Mouse (Mus musculus): ENCODE measurements around the gene Lgi1. TPM values are rescaled to one million over a fixed set of nuclear protein-coding genes. Genes with fewer than 3 reads are reported as not detected.

Gene Lgi1
- polyA plus RNA-seq, 1 experiment from 2014 or later, result 0.40 TPM

DNA sequence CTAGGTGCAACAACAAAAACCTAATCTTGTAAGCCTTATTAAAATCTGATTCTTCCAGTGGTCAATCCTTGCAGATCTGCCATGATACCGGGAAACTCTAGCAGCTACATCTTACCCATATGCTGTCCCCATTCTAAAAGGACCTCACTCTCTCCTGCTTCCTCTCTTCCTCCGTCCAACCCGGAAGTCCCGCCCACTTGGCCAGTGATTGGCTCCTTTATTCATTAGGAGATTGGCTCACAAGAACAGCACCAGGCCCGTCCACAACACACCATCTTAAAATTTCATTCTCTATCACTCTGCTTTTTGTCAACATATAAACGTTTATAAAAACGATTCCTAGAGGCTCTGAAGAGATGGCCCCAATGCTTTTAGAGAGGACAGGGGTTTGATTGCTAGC is 61.5 kb downstream of the Lgi1 start:
- Histone ChIP-seq H3K27ac (ENCODE audit: low read depth, low read length) (no peak overlapping the region), H3K4me2 (ENCODE audit: low read depth) (no peak overlapping the region), H3K27me3 (ENCODE audit: control insufficient read depth, insufficient read depth, low read length) (no peaks in the 10 kb centered on the region), H3K4me1 (ENCODE audit: control insufficient read depth, insufficient read depth, low read length) (no peaks in the 10 kb centered on the region), H3K9me3 (ENCODE audit: control insufficient read depth, low read length) (no peaks in the 10 kb centered on the region), H3K9ac (ENCODE audit: low read length) (no peak overlapping the region), H3K36me3 (ENCODE audit: control insufficient read depth, insufficient read depth, low read length) (no peaks in the 10 kb centered on the region), H3K4me3 (ENCODE audit: low read depth, low read length) (no peak overlapping the region)
- WGBS, result 90% methylated on average over 7 of the region's 7 CpGs
- ATAC-seq (ENCODE audit: insufficient read depth, low FRiP score, low TSS enrichment) (no peak), DNase-seq (ENCODE audit: low spot score) (no peak)

DNA sequence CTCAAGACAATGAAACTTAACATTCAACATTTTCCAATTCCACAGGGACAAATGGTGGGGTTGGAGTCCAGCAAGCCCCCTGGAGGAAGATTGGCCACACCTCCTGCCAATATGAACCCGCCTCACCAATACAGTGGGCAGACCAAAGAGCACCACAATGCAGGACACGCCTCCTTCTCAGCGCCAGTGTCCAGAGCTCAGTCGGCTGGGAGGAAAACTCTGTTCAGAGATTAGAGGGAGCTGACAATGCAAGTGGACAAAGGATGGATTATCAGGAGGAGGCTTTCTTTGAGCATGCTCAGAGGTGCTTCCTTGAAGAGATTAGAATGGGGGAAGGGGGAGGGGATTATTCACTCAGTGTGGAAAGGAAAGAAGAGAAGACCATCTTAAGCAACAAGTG is 62.7 kb downstream of the Lgi1 start:
- DNase-seq (ENCODE audit: low spot score) (no peak), ATAC-seq (ENCODE audit: insufficient read depth, low FRiP score, low TSS enrichment) (no peak)
- no peak overlapping the region for H3K27ac ChIP-seq (ENCODE audit: low read depth, low read length)
- no peak overlapping the region for H3K4me2 ChIP-seq (ENCODE audit: low read depth)
- no peaks in the 10 kb centered on the region for H3K36me3 ChIP-seq (ENCODE audit: control insufficient read depth, insufficient read depth, low read length)
- H3K9ac ChIP-seq (ENCODE audit: low read length), result no peak overlapping the region
- no peak overlapping the region for H3K4me3 ChIP-seq (ENCODE audit: low read depth, low read length)
- no peaks in the 10 kb centered on the region for H3K4me1 ChIP-seq (ENCODE audit: control insufficient read depth, insufficient read depth, low read length)
- 68% methylated on average over 4 of the region's 4 CpGs for WGBS
- H3K9me3 ChIP-seq (ENCODE audit: control insufficient read depth, low read length), result no peaks in the 10 kb centered on the region
- no peaks in the 10 kb centered on the region for H3K27me3 ChIP-seq (ENCODE audit: control insufficient read depth, insufficient read depth, low read length)

- Histone ChIP-seq H3K4me3 (ENCODE audit: low read depth, low read length) (no peak overlapping the region), H3K27ac (ENCODE audit: low read depth, low read length) (no peak overlapping the region), H3K36me3 (ENCODE audit: control insufficient read depth, insufficient read depth, low read length) (no peaks in the 10 kb centered on the region), H3K27me3 (ENCODE audit: control insufficient read depth, insufficient read depth, low read length) (no peaks in the 10 kb centered on the region), H3K9ac (ENCODE audit: low read length) (no peak overlapping the region), H3K9me3 (ENCODE audit: control insufficient read depth, low read length) (no peaks in the 10 kb centered on the region), H3K4me1 (ENCODE audit: control insufficient read depth, insufficient read depth, low read length) (no peaks in the 10 kb centered on the region), H3K4me2 (ENCODE audit: low read depth) (no peak overlapping the region)
- DNase-seq (ENCODE audit: low spot score) (no peak), ATAC-seq (ENCODE audit: insufficient read depth, low FRiP score, low TSS enrichment) (no peak)
- 92% methylated on average over 7 of the region's 7 CpGs for WGBS
These were observed 63.7 kb downstream of the Lgi1 start for GRCm38 (mm10) chr19:38328010-38328409.

- DNase-seq (ENCODE audit: low spot score) (no peak), ATAC-seq (ENCODE audit: insufficient read depth, low FRiP score, low TSS enrichment) (no peak)
- Histone ChIP-seq H3K4me2 (ENCODE audit: low read depth) (no peak overlapping the region), H3K27me3 (ENCODE audit: control insufficient read depth, insufficient read depth, low read length) (no peaks in the 10 kb centered on the region), H3K4me3 (ENCODE audit: low read depth, low read length) (no peak overlapping the region), H3K36me3 (ENCODE audit: control insufficient read depth, insufficient read depth, low read length) (no peaks in the 10 kb centered on the region), H3K27ac (ENCODE audit: low read depth, low read length) (no peak overlapping the region), H3K9ac (ENCODE audit: low read length) (no peak overlapping the region), H3K9me3 (ENCODE audit: control insufficient read depth, low read length) (no peaks in the 10 kb centered on the region), H3K4me1 (ENCODE audit: control insufficient read depth, insufficient read depth, low read length) (no peaks in the 10 kb centered on the region)
- WGBS, result 78% methylated on average over 5 of the region's 5 CpGs
These were observed 64.9 kb downstream of the Lgi1 start for GRCm38 (mm10) chr19:38329257-38329656.

- 60% methylated on average over 1 of the region's 1 CpGs for WGBS
- H3K27me3 ChIP-seq (ENCODE audit: control insufficient read depth, insufficient read depth, low read length), result no peaks in the 10 kb centered on the region
These were observed 66.7 kb downstream of the Lgi1 start for GRCm38 (mm10) chr19:38331072-38331471.

GRCm38 (mm10) chr19:38332245-38332644 is 67.9 kb downstream of the Lgi1 start:
- Histone ChIP-seq H3K9ac (ENCODE audit: low read length) (no peak overlapping the region), H3K9me3 (ENCODE audit: control insufficient read depth, low read length) (no peaks in the 10 kb centered on the region), H3K36me3 (ENCODE audit: control insufficient read depth, insufficient read depth, low read length) (no peaks in the 10 kb centered on the region), H3K4me2 (ENCODE audit: low read depth) (no peak overlapping the region), H3K4me3 (ENCODE audit: low read depth, low read length) (no peak overlapping the region), H3K4me1 (ENCODE audit: control insufficient read depth, insufficient read depth, low read length) (no peaks in the 10 kb centered on the region), H3K27ac (ENCODE audit: low read depth, low read length) (no peak overlapping the region), H3K27me3 (ENCODE audit: control insufficient read depth, insufficient read depth, low read length) (no peaks in the 10 kb centered on the region)
- no peak for DNase-seq (ENCODE audit: low spot score)
- 81% methylated on average over 2 of the region's 2 CpGs for WGBS
- ATAC-seq (ENCODE audit: insufficient read depth, low FRiP score, low TSS enrichment), result no peak

More at GRCm38 (mm10) chr19:38331072-38331471, 66.7 kb downstream of the Lgi1 start:
- no peaks in the 10 kb centered on the region for H3K36me3 ChIP-seq (ENCODE audit: control insufficient read depth, insufficient read depth, low read length)
- no peak overlapping the region for H3K4me2 ChIP-seq (ENCODE audit: low read depth)
- no peaks in the 10 kb centered on the region for H3K9me3 ChIP-seq (ENCODE audit: control insufficient read depth, low read length)
- DNase-seq (ENCODE audit: low spot score), result no peak
- no peak overlapping the region for H3K4me3 ChIP-seq (ENCODE audit: low read depth, low read length)
- H3K9ac ChIP-seq (ENCODE audit: low read length), result no peak overlapping the region
- H3K4me1 ChIP-seq (ENCODE audit: control insufficient read depth, insufficient read depth, low read length), result no peaks in the 10 kb centered on the region
- H3K27ac ChIP-seq (ENCODE audit: low read depth, low read length), result no peak overlapping the region
- no peak for ATAC-seq (ENCODE audit: insufficient read depth, low FRiP score, low TSS enrichment)

GRCm38 (mm10) chr19:38332820-38333219 is 68.5 kb downstream of the Lgi1 start:
- no peak overlapping the region for H3K9ac ChIP-seq (ENCODE audit: low read length)
- H3K4me2 ChIP-seq (ENCODE audit: low read depth), result no peak overlapping the region
- no peak for ATAC-seq (ENCODE audit: insufficient read depth, low FRiP score, low TSS enrichment)

DNA sequence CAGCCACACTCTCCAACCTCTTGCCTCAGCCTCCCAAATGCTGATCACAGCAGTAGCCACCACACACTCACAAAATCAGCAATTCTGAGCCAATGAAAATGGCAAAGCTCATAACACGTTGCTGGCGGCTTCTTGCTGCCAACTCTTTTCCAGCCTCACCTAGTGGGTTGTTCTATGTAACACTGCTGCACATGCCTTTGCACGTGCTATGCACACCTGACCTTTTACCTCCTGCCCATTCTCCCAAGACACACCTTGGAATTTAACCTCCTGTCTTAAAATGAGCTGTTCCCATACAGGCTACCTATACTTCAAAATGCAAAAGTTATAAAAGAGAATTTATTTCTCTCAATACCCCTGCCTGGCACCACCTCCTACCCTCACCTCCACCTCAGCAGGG is 72.2 kb downstream of the Lgi1 start:
- DNase-seq (ENCODE audit: low spot score) (no peak), ATAC-seq (ENCODE audit: insufficient read depth, low FRiP score, low TSS enrichment) (no peak)
- Histone ChIP-seq H3K36me3 (ENCODE audit: control insufficient read depth, insufficient read depth, low read length) (no peaks in the 10 kb centered on the region), H3K4me2 (ENCODE audit: low read depth) (no peak overlapping the region), H3K9ac (ENCODE audit: low read length) (no peak overlapping the region), H3K4me3 (ENCODE audit: low read depth, low read length) (no peak overlapping the region), H3K9me3 (ENCODE audit: control insufficient read depth, low read length) (no peaks in the 10 kb centered on the region), H3K27me3 (ENCODE audit: control insufficient read depth, insufficient read depth, low read length) (no peaks in the 10 kb centered on the region), H3K4me1 (ENCODE audit: control insufficient read depth, insufficient read depth, low read length) (no peaks in the 10 kb centered on the region), H3K27ac (ENCODE audit: low read depth, low read length) (no peak overlapping the region)
- 84% methylated on average over 3 of the region's 3 CpGs for WGBS

More at GRCm38 (mm10) chr19:38332820-38333219, 68.5 kb downstream of the Lgi1 start:
- H3K27me3 ChIP-seq (ENCODE audit: control insufficient read depth, insufficient read depth, low read length), result no peaks in the 10 kb centered on the region
- no peak for DNase-seq (ENCODE audit: low spot score)
- H3K36me3 ChIP-seq (ENCODE audit: control insufficient read depth, insufficient read depth, low read length), result no peaks in the 10 kb centered on the region
- no peaks in the 10 kb centered on the region for H3K4me1 ChIP-seq (ENCODE audit: control insufficient read depth, insufficient read depth, low read length)
- H3K4me3 ChIP-seq (ENCODE audit: low read depth, low read length), result no peak overlapping the region
- no peak overlapping the region for H3K27ac ChIP-seq (ENCODE audit: low read depth, low read length)
- WGBS, result 67% methylated on average over 3 of the region's 3 CpGs
- no peaks in the 10 kb centered on the region for H3K9me3 ChIP-seq (ENCODE audit: control insufficient read depth, low read length)

GRCm38 (mm10) chr19:38337332-38337731 is 73.0 kb downstream of the Lgi1 start:
- ATAC-seq (ENCODE audit: insufficient read depth, low FRiP score, low TSS enrichment) (no peak), DNase-seq (ENCODE audit: low spot score) (no peak)
- Histone ChIP-seq H3K27ac (ENCODE audit: low read depth, low read length) (no peak overlapping the region), H3K4me1 (ENCODE audit: control insufficient read depth, insufficient read depth, low read length) (no peaks in the 10 kb centered on the region), H3K36me3 (ENCODE audit: control insufficient read depth, insufficient read depth, low read length) (no peaks in the 10 kb centered on the region), H3K9ac (ENCODE audit: low read length) (no peak overlapping the region), H3K4me2 (ENCODE audit: low read depth) (no peak overlapping the region), H3K4me3 (ENCODE audit: low read depth, low read length) (no peak overlapping the region), H3K9me3 (ENCODE audit: control insufficient read depth, low read length) (no peaks in the 10 kb centered on the region), H3K27me3 (ENCODE audit: control insufficient read depth, insufficient read depth, low read length) (no peaks in the 10 kb centered on the region)
- 89% methylated on average over 3 of the region's 3 CpGs for WGBS
